Mouse (Mus musculus) cerebellum, adult 2 months (tissue): ENCODE results near the gene Acot4.
"Not testable (repeated sequence)": the region's sequence is repeated elsewhere in the genome, so short reads cannot be mapped to it uniquely, and the experiment has no call there.

ENCODE experiments used
- CTCF ChIP-seq: fragments of 200-500 bp; IDR thresholded peaks from 2 replicates; pipeline ENCODE4 v1.5.1; 2011; ENCODE audit warnings: low read depth, mild to moderate bottlenecking, control low read depth, low read length, moderate library complexity, borderline replicate concordance; ENCODE audit not compliant: insufficient read depth
- POLR2A ChIP-seq: fragments of 200-500 bp; IDR thresholded peaks from 2 replicates; pipeline ENCODE4 v1.6.1; 2011; ENCODE audit warnings: low read length, control low read depth, borderline replicate concordance; ENCODE audit not compliant: insufficient read depth

GRCm38 (mm10) chr12:84028328-84028727 is 9.9 kb upstream of the Acot4 start:
- not testable (repeated sequence) for TF ChIP-seq CTCF, POLR2A
